Mouse (Mus musculus): ENCODE results near the gene Cox10. TPM values are rescaled to one million over a fixed set of nuclear protein-coding genes. Genes with fewer than 3 reads are reported as not detected.

Cox10 gene
- total RNA-seq, 2 experiments from 2014 or later: 0.08 to 1.7 TPM

- ATAC-seq (replicated peaks; ENCODE audit: low FRiP score, poor library complexity, severe bottlenecking): no peak
These were observed 158.0 kb downstream of the Cox10 start for GRCm38 (mm10) chr11:63921044-63921951.

GRCm38 (mm10) chr11:63920531-63920930, 158.7 kb downstream of the Cox10 start:
- ATAC-seq (replicated peaks; ENCODE audit: low FRiP score, poor library complexity, severe bottlenecking): no peak

- no peak for ATAC-seq (replicated peaks; ENCODE audit: low FRiP score, poor library complexity, severe bottlenecking)
These were observed 159.8 kb downstream of the Cox10 start for GRCm38 (mm10) chr11:63919211-63920098.

GRCm38 (mm10) chr11:63918321-63919105, 160.8 kb downstream of the Cox10 start:
- ATAC-seq (replicated peaks; ENCODE audit: low FRiP score, poor library complexity, severe bottlenecking): no peak

GRCm38 (mm10) chr11:63917561-63917960, 161.7 kb downstream of the Cox10 start:
- ATAC-seq (replicated peaks; ENCODE audit: low FRiP score, poor library complexity, severe bottlenecking): no peak

GRCm38 (mm10) chr11:63914388-63914787, 164.9 kb downstream of the Cox10 start:
- 0 out of 2 replicates have a peak, but pooled peaks have one; percentile 25 for ATAC-seq (replicated peaks; ENCODE audit: low FRiP score, poor library complexity, severe bottlenecking)

GRCm38 (mm10) chr11:63913936-63914335, 165.3 kb downstream of the Cox10 start:
- no peak for ATAC-seq (replicated peaks; ENCODE audit: low FRiP score, poor library complexity, severe bottlenecking)

Other genes starting within 250 kb of the Cox10 start
- gene Hs3st3b1, start 157.2 kb downstream of the Cox10 start, total RNA-seq (2015; ENCODE audit: low replicate concordance): not detected in 2 replicates
- 0.77 TPM in 1 of 2 replicates, not detected in the other for gene Hs3st3b1, start 157.2 kb downstream of the Cox10 start, total RNA-seq (2017; ENCODE audit: low replicate concordance)